Mouse (Mus musculus) small intestine, adult 2 months (tissue): ENCODE measurements around the gene Trim11. TPM values are rescaled to one million over a fixed set of nuclear protein-coding genes. Genes with fewer than 3 reads are reported as not detected.

ENCODE experiments used
- H3K27ac ChIP-seq: fragments of 200-500 bp; 2 replicates; pipeline ENCODE4 v1.5.1; 2012; ENCODE audit warnings: low read depth, low read length, control low read depth, inconsistent platforms; ENCODE audit not compliant: insufficient read depth
- H3K27me3 ChIP-seq: fragments of 200-500 bp; 2 replicates; pipeline ENCODE4 v1.6.1; 2012; ENCODE audit warnings: mild to moderate bottlenecking, moderate library complexity, low read length, inconsistent platforms; ENCODE audit not compliant: control insufficient read depth, insufficient read depth
- H3K36me3 ChIP-seq: fragments of 200-500 bp; 2 replicates; pipeline ENCODE4 v1.6.1; 2012; ENCODE audit warnings: mild to moderate bottlenecking, low read length, control low read depth, inconsistent platforms; ENCODE audit not compliant: control insufficient read depth, insufficient read depth
- H3K4me1 ChIP-seq: fragments of 200-500 bp; 2 replicates; pipeline ENCODE4 v1.6.1; 2012; ENCODE audit warnings: low read length, inconsistent platforms, mixed read lengths; ENCODE audit not compliant: control insufficient read depth, insufficient read depth, insufficient read length
- H3K4me3 ChIP-seq: fragments of 200-500 bp; 2 replicates; pipeline ENCODE4 v1.5.1; 2012; ENCODE audit warnings: low read depth, mild to moderate bottlenecking, control low read depth, inconsistent platforms, low read length, moderate library complexity
- CTCF ChIP-seq: fragments of 200-500 bp; IDR thresholded peaks from 2 replicates; pipeline ENCODE4 v1.5.1; 2012; ENCODE audit warnings: low read depth, mild to moderate bottlenecking, control low read depth, inconsistent platforms, low read length, moderate library complexity, mixed read lengths; ENCODE audit not compliant: insufficient replicate concordance, insufficient read length; ENCODE audit errors: extremely low read depth
- POLR2A ChIP-seq: fragments of 200-500 bp; IDR thresholded peaks from 2 replicates; pipeline ENCODE4 v1.6.1; 2012; ENCODE audit warnings: low read depth, mild to moderate bottlenecking, control low read depth, inconsistent platforms, low read length, moderate library complexity
- WGBS: fragments of 180-500 bp; shearing (Covaris S2); methylation state at CpG from one replicate; pipeline ENCODE4 v1.1.7; 2018; 5-methylcytosine and 5-hydroxymethylcytosine counted together
- polyA plus RNA-seq: library from polyadenylated mRNA; depleted of rRNA; stranded (reverse); fragments of >200 nt; gene quantifications from 2 replicates; pipeline ENCODE4 v1.2.3, GENCODE M21; 2012

The Trim11 gene
- polyA plus RNA-seq, 1 experiment: 22.6 TPM

DNA sequence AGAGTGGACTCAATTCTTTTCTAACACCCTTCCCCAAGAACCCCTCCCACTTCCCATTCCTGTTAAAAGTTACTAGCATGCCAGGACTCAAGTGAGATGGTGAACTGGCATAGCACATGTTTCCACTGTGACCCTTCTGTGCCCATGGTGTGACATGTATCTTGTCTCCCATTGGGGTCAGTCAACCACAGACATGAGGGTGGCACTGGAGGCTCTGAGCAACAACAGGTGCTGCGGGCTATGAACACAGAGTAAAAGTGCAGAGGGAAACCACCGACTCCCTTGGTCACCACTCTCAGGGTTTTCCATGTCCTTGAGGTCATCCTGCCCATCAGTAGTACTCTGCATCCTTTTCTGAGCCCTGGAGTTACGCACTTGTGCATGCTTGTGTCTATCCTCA is 6.1 kb upstream of the Trim11 start:
- H3K36me3 ChIP-seq: peaks cover 1% of the 10 kb centered on the region; the same call in 1 of the 2 replicates
- TF ChIP-seq CTCF: no peak
- no peak for TF ChIP-seq POLR2A
- H3K27me3 ChIP-seq: no peaks in the 10 kb centered on the region
- H3K27ac ChIP-seq: no peak overlapping the region
- 90% methylated on average over 3 of the region's 3 CpGs for WGBS
- no peak overlapping the region for H3K4me3 ChIP-seq
- no peaks in the 10 kb centered on the region; the same call in 1 of the 2 replicates for H3K4me1 ChIP-seq

DNA sequence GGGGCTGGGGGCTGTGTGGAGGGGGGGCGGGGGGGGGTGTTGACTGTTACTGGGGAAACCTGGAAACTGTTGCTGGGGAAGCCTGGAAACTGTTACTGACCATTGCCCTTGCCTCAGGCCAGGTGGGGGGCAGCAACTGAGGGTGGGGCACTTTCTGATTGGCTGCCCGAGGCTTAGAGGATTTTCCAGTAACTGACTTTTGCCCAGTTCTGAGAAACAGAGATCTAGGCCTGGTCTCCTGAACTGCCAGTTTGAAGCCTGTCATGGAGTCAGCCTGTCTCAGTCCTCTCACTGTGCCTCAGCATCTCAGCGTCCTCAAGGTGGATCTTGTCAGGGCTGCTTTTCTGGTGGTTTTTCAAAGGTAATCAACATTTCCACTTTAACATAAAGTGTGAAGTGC is 3.5 kb upstream of the Trim11 start:
- no peak overlapping the region for H3K27ac ChIP-seq
- H3K4me1 ChIP-seq: peaks cover 4% of the 10 kb centered on the region; the same call in 1 of the 2 replicates
- H3K36me3 ChIP-seq: peaks cover 1% of the 10 kb centered on the region; the same call in 1 of the 2 replicates
- H3K27me3 ChIP-seq: no peaks in the 10 kb centered on the region
- H3K4me3 ChIP-seq: no peak overlapping the region
- TF ChIP-seq CTCF: no peak
- TF ChIP-seq POLR2A: no peak
- 77% methylated on average over 3 of the region's 3 CpGs for WGBS

DNA sequence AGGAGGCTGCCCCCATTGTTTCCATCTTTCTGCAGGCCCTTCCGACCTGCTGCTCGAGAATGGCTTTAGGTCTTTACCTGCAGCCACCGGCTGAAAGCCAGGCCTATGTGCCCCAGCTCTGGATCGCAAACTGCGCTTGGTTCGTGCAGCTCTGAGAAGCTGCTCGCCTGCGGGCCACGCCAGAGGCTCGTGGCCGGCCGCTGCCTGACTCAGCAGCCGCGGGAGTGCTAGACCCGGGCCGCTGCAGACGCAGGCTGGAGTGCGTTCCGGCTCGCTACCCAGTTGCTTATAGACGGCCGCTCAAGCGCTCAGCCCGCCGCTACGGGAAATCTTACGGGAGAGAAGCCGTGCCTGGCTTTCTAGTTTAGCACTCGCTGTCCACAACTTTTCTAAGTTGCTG is 743 bp upstream of the Trim11 start:
- Histone ChIP-seq H3K36me3 (peaks cover 2% of the 10 kb centered on the region), H3K4me3 (peak overlapping the region; percentile 97)
- under 1% methylated on average over 29 of the region's 29 CpGs for WGBS

DNA sequence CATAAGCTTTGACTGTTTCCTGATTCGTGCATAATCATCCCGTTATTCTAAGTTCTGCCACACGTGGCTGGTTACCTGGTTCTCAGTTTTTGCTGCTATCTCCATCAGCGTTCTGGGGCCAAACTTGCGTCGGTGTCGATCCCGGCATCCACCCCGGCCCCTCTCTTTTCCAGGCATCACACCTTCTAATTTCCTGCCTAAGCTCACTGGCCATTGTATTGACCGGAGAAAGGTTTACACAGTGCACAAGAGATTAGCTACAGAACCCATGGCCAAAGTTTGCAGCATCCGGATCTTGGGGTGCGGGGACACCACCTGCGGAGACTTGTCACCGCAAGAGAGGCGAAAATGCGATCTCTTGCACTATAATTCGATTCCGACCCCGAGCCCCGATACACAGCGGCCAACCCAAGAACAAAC is 276 bp upstream of the Trim11 start:
- no peaks in the 10 kb centered on the region for H3K27me3 ChIP-seq
- under 1% methylated on average over 21 of the region's 21 CpGs for WGBS

More for the DNA sequence above, 743 bp upstream of the Trim11 start:
- Histone ChIP-seq H3K4me1 (peaks cover 25% of the 10 kb centered on the region), H3K27ac (peak overlapping the region; percentile 86), H3K27me3 (no peaks in the 10 kb centered on the region)
- no peak for TF ChIP-seq POLR2A
- no peak for TF ChIP-seq CTCF

DNA sequence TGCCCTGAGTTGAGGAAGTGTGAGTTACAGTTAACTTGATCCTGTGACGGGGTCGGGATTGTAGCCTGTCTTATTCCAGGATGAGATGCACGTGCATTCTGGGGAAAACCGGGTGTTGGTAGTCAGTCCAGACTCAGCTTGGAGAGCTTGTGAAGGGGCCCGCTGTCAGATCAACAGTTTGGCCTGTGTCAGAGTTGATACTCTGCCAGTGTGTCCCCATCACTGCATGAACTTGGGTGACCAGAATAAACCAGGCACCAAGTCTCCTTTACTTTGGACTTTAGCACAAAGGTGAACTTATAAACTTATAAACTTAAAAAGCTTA is 775 bp downstream of the Trim11 start:
- WGBS: 1% methylated on average over 5 of the region's 5 CpGs
- H3K27ac ChIP-seq: peak overlapping the region; percentile 86
- peak overlapping the region; percentile 97 for H3K4me3 ChIP-seq
- peaks cover 27% of the 10 kb centered on the region for H3K4me1 ChIP-seq
- H3K36me3 ChIP-seq: peaks cover 14% of the 10 kb centered on the region
- no peak for TF ChIP-seq POLR2A
- TF ChIP-seq CTCF: no peak
- H3K27me3 ChIP-seq: no peaks in the 10 kb centered on the region

More for the DNA sequence above, 276 bp upstream of the Trim11 start:
- H3K27ac ChIP-seq: peak overlapping the region; percentile 86
- peak overlapping the region; percentile 97 for H3K4me3 ChIP-seq
- TF ChIP-seq POLR2A (no peak), CTCF (no peak)
- peaks cover 27% of the 10 kb centered on the region for H3K4me1 ChIP-seq
- H3K36me3 ChIP-seq: peaks cover 6% of the 10 kb centered on the region

DNA sequence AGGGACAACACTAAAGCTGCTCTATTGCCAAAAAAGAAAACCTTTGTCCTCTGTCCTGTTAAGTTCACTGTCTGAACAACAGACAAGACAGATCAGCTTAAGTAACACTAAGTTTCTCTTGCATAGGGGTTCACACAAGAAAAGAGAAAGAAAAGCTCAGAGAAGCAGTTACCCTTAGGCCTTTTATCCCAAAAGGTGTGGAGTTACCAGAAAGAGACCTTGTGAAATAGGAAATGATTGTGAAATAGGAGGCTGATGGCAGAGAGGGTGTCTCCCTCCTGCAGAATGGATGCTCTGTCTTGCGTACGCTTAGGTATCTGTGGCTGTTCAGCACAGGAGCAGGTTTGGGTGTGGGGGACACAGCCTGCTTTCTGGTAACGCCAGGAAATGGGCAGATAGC is 1.3 kb downstream of the Trim11 start:
- Histone ChIP-seq H3K4me3 (peak overlapping the region; percentile 97), H3K27ac (peak overlapping the region; percentile 6; the same call in 1 of the 2 replicates), H3K27me3 (no peaks in the 10 kb centered on the region), H3K4me1 (peaks cover 27% of the 10 kb centered on the region), H3K36me3 (peaks cover 19% of the 10 kb centered on the region)
- WGBS: 34% methylated on average over 3 of the region's 3 CpGs
- TF ChIP-seq CTCF: no peak

DNA sequence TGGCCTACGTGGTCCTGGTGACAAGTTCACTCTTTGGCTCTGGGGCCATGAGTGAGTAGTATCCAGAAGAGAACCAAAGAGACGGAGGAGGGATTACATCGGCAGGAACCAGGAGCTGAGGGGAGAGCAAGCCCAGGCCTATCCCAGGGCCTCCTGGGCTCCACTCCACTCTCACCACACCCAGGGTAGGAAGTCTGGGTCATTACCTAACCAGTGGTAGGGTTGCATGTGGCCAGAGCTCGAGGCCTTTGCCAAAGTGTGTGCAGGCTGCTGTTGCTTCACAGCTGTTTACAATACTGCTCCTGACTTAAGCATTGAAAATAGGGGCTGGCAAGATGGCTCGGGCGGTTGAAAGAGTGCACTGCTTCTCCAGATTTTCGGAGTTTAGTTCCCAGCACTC is 1.8 kb downstream of the Trim11 start:
- H3K4me3 ChIP-seq: peak overlapping the region; percentile 36
- peaks cover 27% of the 10 kb centered on the region for H3K4me1 ChIP-seq
- WGBS: 34% methylated on average over 7 of the region's 7 CpGs
- H3K36me3 ChIP-seq: peaks cover 24% of the 10 kb centered on the region
- peak overlapping the region; percentile 6; the same call in 1 of the 2 replicates for H3K27ac ChIP-seq
- no peaks in the 10 kb centered on the region for H3K27me3 ChIP-seq
- TF ChIP-seq CTCF (no peak), POLR2A (no peak)
